Mouse (Mus musculus) hindlimb bud, embryonic 11.5 days (tissue): ENCODE measurements around the gene Gnmt.

ENCODE experiments used
- DNase-seq: peaks from one replicate; pipeline ENCODE4 v3.0.0-alpha.2; 2012; ENCODE audit warnings: low read depth, low spot score; ENCODE audit errors: extremely low spot score

Gnmt gene

DNA sequence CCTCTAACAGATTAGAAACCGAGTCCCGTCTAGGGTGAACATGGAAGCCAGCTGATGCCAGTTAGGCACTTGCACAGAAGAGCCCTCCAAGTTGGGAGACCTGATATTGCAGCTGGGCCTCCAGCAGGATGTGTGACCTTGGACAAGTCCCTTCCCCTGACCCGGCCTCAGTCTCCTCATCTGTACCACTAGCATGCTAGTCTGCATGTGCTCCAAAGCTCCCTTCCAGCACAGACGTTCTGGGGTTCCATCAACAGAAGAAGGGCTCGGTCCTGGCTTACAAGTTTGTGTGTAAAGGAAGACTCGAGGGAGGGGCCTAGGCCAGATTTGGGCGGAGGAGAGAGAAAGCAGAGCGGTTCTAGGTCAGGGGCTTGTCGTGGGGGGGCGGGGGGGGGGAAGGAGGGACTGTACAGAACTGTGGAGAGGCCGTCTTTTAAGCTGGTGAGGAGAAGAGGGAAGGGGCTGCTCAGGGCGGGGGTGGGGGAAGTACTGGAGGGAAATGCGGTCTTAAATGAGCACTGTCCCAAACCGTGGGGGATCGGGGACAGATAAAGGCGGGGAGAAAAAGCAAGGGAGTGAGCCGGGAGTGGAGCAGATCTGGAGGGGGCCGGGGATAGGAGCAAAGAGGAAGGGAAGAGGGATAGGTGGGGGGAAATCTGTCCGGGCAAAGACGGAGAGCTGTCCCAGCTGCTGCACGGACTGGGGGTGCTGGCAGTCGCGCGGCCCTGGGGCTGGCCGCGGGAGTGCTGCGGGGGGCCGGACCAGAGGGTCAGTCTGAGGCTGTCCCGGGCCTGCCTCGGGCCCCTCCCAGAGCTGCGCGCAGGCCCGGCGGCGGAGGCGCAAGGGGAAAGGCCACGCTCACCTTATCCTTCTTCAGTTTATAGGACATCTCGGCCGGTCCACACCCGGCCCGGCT, 24.7 kb downstream of the Gnmt start:
- DNase-seq = no peak

DNA sequence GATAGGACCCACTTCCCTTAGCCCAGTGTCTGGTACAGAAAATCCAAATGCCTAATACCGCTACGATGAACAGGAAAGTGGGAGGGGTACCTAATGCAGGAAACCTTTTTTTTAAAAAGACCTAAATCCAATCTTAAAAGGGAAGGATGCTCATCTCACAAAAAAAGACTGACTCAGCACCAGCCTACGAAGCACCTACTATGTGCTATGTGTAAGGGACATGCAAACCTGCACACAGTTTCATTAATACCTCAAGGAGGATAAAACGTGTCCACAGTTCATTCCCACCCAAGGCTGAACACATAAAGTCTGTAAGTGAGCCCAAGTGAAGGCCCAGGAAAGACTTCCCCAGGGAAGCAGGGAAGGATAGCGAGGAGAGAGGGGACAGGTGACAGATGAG, 26.5 kb downstream of the Gnmt start:
- no peak for DNase-seq

DNA sequence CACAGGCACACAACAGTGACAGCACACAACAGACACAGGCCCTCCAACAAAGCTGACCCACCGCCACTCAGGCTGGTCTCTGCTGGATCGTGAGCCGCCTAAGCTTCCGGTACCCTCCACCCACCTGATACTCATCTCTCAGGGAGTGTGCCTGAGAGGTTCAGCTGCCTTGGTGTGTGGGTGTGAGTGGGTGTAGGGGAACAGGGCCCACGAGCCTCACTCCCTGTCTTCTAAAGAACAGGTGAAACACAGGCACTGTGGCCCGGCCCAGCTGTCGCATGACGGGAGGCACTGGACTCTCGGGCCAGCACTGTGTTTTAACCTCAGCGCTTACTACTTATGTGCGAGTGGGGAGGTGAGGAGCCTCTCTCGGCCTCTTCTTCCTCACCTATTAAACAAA, 26.9 kb downstream of the Gnmt start:
- DNase-seq = no peak

DNA sequence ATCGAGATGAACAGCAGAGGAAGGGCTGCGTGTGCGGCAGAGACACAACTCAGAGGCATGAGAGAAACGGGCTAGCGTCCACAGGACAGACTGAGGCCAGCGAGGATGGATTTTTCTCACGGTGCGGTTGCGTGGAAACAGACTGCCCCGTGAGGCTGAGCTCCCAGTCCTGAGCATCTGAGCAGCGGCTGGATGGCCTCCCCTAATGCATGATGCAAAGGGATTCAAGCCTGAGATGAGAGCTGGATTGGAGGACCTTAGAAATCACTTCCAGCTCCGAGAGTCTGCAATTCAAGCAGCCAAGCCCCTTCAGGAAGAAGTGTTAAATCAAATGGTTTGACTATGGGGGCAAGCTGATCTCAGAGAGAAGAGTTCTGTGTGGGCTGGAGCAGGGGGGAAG, 27.5 kb downstream of the Gnmt start:
- no peak for DNase-seq

- no peak for DNase-seq
These were observed 29.1 kb downstream of the Gnmt start for GRCm38 (mm10) chr17:46699912-46700311.

DNA sequence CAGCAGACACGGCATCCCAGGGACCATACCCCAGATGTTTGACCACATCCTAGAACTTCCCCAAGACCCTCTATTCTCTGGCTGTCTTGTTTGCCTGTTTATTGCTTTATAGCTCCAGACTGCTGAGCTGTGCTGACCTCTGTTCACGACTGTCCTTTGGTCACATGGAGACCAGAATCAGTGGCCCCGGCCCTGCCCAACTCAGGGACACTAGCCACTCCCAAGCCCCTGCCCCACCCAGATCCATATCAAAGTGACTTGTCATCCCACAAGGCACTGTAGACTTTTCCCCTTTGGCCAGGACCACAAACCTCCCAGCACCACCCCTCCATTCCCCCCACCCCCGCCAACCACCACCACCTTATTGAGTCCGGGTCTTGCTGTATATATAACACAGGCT, 29.7 kb downstream of the Gnmt start:
- no peak for DNase-seq

DNA sequence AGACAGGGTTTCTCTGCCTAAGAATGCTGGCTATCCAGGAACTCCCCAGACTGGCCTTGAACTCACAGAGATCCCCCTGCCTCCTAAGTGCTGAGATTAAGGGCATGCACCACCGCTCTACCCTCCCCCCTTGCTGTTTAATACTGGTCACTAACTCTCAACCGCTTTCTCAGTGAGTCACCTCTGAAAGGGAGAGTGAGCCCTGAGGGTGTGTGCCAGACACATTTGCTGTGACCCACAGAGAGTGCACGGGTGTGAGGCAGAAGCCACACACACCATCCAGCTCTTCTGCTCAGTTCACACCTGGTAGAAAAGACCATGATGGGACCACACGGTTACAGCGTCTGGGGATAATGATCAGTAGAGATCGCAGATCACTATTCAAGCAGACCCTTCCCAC, 30.5 kb downstream of the Gnmt start:
- DNase-seq = no peak

- DNase-seq = no peak
These were observed 34.4 kb downstream of the Gnmt start for GRCm38 (mm10) chr17:46694517-46695063.

DNA sequence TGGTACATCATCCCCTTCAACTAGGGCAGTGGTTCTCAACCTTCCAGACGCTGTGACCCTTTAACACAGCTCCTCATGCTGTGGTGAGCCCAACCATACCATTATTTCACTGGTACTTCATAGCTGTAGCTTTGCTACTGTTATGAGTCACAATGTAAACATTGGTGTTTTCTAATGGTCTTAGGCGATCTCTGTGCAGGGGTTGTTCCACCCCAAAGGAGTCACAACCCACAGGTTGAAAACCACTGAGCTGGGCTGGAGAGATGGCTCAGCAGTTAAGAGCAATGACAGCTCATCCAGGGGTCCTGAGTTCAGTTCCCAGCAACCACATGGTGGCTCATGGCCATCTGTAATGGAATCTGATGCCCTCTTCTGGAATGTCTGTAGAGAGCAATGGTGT, 37.6 kb downstream of the Gnmt start:
- DNase-seq = no peak

DNA sequence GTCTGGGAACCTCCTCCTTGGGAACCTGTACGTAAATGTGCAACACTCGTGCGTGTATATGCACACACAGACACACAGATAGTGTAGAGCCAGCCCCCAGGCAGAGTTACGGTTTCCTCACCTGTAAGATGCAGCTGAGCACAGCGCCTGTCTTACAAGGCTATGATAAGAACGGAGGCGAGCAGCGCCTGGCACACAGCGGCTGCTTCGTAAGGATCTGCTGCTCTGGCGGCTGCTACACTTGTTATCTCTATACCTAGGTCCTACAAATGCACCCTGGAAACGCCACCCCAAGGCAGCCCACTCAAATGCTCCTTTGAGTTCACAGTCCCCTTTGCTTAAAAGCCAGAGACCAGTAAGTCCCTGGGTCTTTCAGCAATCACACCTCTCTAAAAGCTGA, 38.3 kb downstream of the Gnmt start:
- DNase-seq = no peak

DNA sequence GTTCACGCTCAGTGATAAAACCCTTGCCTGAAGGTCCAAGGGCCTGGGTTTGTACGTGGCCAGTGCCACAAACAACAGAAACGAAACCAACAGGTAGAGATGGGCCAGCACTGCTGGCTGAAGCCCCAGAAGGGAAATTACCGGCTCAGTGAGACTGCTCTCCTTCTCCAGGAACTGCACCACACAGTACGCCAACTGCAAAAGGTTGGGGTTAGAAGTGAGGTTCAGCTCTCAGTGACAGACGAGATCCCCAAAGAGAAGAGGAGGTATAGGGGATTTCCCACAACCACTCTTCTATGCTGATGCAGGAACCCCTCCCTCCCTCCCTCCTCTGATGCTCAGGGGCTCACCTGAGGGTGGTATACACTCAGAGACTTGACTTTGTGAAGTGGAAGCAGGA, 43.1 kb downstream of the Gnmt start:
- no peak for DNase-seq

DNA sequence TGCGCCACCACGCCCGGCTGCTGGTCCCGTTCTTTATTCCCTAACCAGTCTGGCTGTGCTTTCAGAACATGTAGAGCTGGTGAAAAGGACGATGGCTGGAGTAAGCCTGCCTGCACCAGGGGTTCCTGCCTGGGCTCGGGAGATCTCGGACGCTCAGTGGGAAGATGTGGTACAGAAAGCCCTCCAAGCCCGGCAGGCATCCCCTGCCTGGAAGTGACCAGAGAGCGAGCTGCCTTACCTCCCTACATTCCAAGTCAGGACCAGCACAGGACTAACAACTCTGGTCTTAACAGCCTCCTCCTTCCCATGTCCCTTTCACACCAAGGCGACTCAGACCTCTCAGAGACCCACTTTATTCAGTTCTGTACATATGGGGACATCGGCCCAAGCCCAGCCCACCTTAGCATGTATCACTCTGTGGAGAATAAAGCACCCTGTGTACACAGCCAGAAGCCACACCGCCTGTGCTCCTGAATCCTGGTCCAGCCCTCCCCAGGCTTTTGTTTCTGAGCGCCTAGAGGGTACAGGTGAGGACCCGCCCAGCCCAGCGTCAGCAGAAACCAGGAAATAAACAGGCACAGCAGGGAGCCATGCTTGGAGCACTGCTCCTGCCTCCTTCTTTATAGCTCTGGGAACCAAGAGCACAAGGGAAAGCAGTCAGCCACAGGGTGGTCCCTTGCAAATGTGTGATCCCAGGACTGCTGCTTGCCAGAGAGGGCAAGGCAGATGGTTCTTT, 46.1 kb downstream of the Gnmt start:
- DNase-seq = no peak

DNA sequence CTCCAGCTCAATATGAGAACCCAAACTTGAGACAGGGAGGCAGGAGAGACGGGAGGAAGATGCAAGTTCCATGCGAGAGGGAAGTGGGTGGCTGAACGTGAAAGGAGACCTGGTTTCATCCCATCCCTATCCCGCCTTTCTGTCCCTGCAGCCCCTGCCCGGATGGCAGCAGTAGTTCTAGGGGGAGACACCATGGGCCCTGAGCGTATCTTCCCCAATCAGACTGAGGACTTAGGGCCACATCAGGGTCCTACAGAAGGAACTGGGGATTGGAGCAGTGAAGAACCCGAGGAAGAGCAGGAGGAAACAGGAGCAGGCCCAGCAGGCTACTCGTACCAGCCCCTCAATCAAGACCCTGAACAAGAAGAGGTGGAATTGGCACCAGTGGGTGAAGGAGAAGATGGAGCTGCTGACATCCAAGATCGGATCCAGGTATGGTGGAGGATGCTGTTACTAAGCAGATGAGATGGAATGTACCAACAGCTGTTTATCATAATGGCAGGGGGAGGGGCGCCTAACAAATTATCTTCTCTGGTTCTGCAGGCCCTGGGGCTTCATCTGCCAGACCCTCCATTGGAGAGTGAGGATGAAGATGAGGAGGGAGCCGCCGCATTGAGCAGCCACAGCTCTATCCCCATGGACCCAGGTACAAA, 47.4 kb downstream of the Gnmt start:
- DNase-seq = no peak

- DNase-seq = peak; percentile 83
These were observed 48.1 kb downstream of the Gnmt start, which contains the start of gene Klhdc3 for GRCm38 (mm10) chr17:46680760-46681373. TSS of gene Klhdc3 (minus strand) at chr17:46680914.

DNA sequence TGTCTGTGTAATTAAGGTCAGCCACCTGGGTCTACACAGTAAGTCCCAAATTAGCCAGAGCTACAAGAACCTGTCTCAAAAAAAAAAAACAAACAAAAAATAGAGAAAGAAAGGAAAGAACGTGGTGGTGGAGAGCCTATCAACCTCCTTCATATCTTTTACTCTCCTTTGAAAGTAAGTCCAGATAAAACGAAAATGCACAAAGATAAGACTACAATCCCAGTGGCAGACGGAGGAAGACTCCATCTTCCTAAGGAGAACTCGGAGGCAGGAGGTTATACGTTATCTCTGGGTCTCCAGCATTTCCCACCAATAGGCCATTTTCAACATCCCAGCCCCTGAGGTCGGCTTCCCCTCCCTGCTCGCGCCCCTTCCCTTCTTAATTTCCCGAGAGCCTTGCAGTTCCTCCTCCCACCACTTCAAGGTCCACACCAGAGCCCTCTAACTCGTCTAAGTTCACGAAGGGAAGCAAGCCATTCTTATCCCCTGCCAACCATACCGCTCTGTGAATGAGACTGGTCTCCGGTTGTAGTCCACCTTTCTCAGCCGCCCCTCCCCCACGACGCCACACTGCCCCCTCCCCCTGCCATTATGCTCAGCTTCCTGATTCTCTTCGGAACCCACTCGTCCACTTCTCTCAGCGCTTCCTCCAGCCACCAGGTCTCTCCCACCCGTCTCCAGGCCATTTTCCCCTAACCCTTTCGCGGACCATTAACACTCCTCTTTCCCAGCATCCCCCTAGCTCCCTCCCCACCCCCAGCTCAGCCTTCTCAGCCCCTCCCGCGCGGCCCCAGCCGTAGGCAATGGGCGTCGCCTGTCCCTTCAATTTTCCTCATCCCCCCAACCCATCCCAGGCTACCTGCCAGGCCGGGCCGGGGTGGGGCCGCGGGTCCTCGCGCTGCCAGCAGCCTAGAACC, 48.9 kb downstream of the Gnmt start:
- DNase-seq = no peak

- no peak for DNase-seq
These were observed 50.1 kb downstream of the Gnmt start for GRCm38 (mm10) chr17:46678911-46679310.

DNA sequence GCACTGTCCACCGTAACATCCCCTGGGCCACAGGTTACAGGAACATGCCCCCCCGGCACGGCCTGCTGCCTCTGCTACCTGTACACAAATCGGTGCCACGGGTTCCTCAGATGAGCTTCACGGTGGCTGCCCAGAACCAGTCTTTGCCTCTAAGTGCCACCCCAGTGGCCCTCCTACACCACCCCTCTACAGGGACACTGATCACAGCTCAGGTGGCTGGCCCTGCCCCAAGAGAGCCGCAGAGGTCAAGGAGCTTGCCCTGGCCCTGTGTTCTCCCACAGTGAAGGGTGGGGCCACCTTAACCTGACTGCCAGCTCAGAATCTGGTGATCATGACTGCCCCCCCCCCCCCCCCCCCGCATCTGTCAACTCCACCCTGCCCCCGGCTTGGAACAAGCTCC, 50.6 kb downstream of the Gnmt start, which contains the start of gene Mea1:
Gene Mea1, plus strand, starts transcription at position 378 of the 400 bp plus-strand sequence.
- DNase-seq = no peak
